Mouse (Mus musculus) midbrain, embryonic 12.5 days (tissue): ENCODE results near the gene Rpl34. TPM values are rescaled to one million over a fixed set of nuclear protein-coding genes. Genes with fewer than 3 reads are reported as not detected.
A peak's percentile ranks its signal among the peaks of the same experiment; 100 is the strongest.

ENCODE experiments used
- ATAC-seq: fragments of 200-750 bp; cut with Nextera tagmentation; 2 replicates; pipeline ENCODE4 v1.8.0; 2017; ENCODE audit warnings: low read depth, moderate TSS enrichment, moderate library complexity; ENCODE audit not compliant: low FRiP score
- H3K27ac ChIP-seq: fragments of 300-500 bp; sonication (generic); replicated peaks from 2 replicates; pipeline ENCODE4 v1.5.1; 2016; ENCODE audit warnings: mild to moderate bottlenecking
- H3K27me3 ChIP-seq: fragments of 300-500 bp; sonication (generic); 2 replicates; pipeline ENCODE4 v1.6.1; 2016; ENCODE audit warnings: mild to moderate bottlenecking
- H3K36me3 ChIP-seq: fragments of 300-500 bp; sonication (generic); 2 replicates; pipeline ENCODE4 v1.6.1; 2016
- H3K4me1 ChIP-seq: fragments of 300-500 bp; sonication (generic); 2 replicates; pipeline ENCODE4 v1.6.1; 2016
- H3K4me2 ChIP-seq: fragments of 300-500 bp; sonication (generic); replicated peaks from 2 replicates; pipeline ENCODE4 v1.6.1; 2016; ENCODE audit warnings: mild to moderate bottlenecking, moderate library complexity
- H3K4me3 ChIP-seq: fragments of 300-500 bp; sonication (generic); 2 replicates; pipeline ENCODE4 v1.5.1; 2016; ENCODE audit warnings: mild to moderate bottlenecking
- H3K9ac ChIP-seq: fragments of 300-500 bp; sonication (generic); replicated peaks from 2 replicates; pipeline ENCODE4 v1.6.1; 2016; ENCODE audit warnings: mild to moderate bottlenecking, moderate library complexity
- H3K9me3 ChIP-seq: fragments of 300-500 bp; sonication (generic); 2 replicates; pipeline ENCODE4 v1.6.1; 2016; ENCODE audit warnings: mild to moderate bottlenecking
- WGBS: fragments of 180-500 bp; shearing (Covaris S2); methylation state at CpG from one replicate; pipeline ENCODE4 v1.1.7; 2016; 5-methylcytosine and 5-hydroxymethylcytosine counted together
- polyA plus RNA-seq: library from polyadenylated mRNA; unstranded; fragments of >200 nt; fragmentation: Nextera tagmentation; extraction: Ambion mirVana; gene quantifications from 2 replicates; pipeline ENCODE4 v1.2.1, GENCODE M21; 2016

Gene Rpl34
- polyA plus RNA-seq, 1 experiment from 2014 or later: 603 TPM

- Histone ChIP-seq H3K4me1 (peaks cover 12% of the 10 kb centered on the region), H3K27ac (peak within 1 kb of the TSS; percentile 83), H3K4me3 (peak within 1 kb of the TSS; percentile 70), H3K27me3 (no peaks in the 10 kb centered on the region), H3K4me2 (peak within 1 kb of the TSS; percentile 78), H3K9me3 (no peaks in the 10 kb centered on the region), H3K9ac (peak within 1 kb of the TSS; percentile 90), H3K36me3 (peaks cover 7% of the 10 kb centered on the region)
- under 1% methylated on average over 45 of the region's 45 CpGs for whole genome bisulfite sequencing
- ATAC-seq: peak; percentile 97
Observed at GRCm38 (mm10) chr3:130708967-130709924, 21.0 kb downstream of the Rpl34 start, which contains the start of gene Ostc. Ostc (minus strand) TSS chr3:130709444.

- whole genome bisulfite sequencing: 1% methylated on average over 5 of the region's 5 CpGs
- Histone ChIP-seq H3K4me3 (peak overlapping the region; percentile 70), H3K9me3 (no peaks in the 10 kb centered on the region), H3K27ac (peak overlapping the region; percentile 83), H3K4me2 (peak overlapping the region; percentile 78), H3K27me3 (no peaks in the 10 kb centered on the region), H3K36me3 (peaks cover 14% of the 10 kb centered on the region), H3K4me1 (peaks cover 12% of the 10 kb centered on the region), H3K9ac (peak overlapping the region; percentile 90)
- ATAC-seq: no peak
Observed at GRCm38 (mm10) chr3:130708529-130708928, 21.7 kb downstream of the Rpl34 start.

DNA sequence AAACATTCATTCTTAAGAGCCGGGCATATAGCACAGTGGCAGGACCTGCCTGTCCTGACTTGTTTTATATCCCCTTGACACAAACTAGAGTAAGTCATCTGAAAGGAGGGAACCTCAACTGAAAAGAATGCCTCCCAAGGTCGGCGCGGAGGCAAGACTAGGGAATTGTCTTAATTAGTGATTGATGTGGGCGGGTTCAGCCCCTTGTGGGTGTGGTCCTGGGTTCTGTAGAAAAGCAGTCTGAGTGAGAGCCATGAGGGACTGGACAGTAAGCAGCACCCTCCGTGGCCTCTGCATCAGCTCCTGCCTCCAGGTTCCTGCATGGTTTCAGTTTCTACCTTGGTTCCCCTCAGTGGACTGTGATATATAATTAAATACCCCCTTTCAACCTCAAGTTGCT lies 27.9 kb downstream of the Rpl34 start:
- ATAC-seq: no peak
- H3K27me3 ChIP-seq: no peaks in the 10 kb centered on the region
- no peak overlapping the region for H3K4me3 ChIP-seq
- H3K27ac ChIP-seq: no peak overlapping the region
- peaks cover 66% of the 10 kb centered on the region for H3K36me3 ChIP-seq
- H3K9me3 ChIP-seq: no peaks in the 10 kb centered on the region
- H3K4me2 ChIP-seq: no peak overlapping the region
- H3K4me1 ChIP-seq: no peaks in the 10 kb centered on the region; the same call in 1 of the 2 replicates
- WGBS: 87% methylated on average over 6 of the region's 6 CpGs
- no peak overlapping the region for H3K9ac ChIP-seq

- Histone ChIP-seq H3K9me3 (no peaks in the 10 kb centered on the region), H3K4me1 (no peaks in the 10 kb centered on the region), H3K27me3 (no peaks in the 10 kb centered on the region), H3K4me2 (no peak overlapping the region), H3K36me3 (peaks cover 67% of the 10 kb centered on the region), H3K9ac (no peak overlapping the region), H3K27ac (no peak overlapping the region), H3K4me3 (no peak overlapping the region)
- no peak for ATAC-seq
- 88% methylated on average over 4 of the region's 4 CpGs for WGBS
Observed at GRCm38 (mm10) chr3:130697622-130698021, 32.6 kb downstream of the Rpl34 start.

GRCm38 (mm10) chr3:130694705-130695104 lies 35.5 kb downstream of the Rpl34 start:
- WGBS: 92% methylated on average over 7 of the region's 7 CpGs
- Histone ChIP-seq H3K27ac (no peak overlapping the region), H3K4me3 (no peak overlapping the region), H3K9ac (no peak overlapping the region), H3K4me1 (peaks cover 9% of the 10 kb centered on the region), H3K9me3 (no peaks in the 10 kb centered on the region), H3K27me3 (no peaks in the 10 kb centered on the region), H3K4me2 (no peak overlapping the region), H3K36me3 (peaks cover 39% of the 10 kb centered on the region)
- no peak for ATAC-seq

DNA sequence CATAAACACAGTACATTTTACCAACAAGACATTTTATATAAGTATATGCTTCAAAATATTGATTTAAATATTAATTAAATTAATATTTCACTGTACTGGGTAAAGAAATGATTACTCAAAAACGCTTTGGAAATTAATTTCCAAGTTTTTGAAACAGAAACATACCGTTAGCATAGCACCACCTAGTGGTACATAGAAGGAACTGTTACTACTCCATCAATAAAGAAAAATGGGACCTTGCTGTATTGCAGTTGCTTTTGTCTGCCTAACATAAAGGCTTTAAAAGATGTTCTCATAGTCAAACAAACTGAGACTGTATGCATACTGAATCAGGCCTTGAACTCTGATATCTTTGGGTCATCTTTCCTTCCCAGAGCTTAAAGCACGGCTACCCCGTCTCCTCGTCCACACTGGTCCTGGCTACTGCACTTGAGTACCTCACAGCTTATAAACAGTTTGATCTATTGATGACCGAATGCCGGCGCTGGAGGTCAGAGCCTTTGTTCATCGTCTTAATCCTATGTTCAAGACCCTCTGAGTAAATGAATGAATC lies 36.1 kb downstream of the Rpl34 start:
- peaks cover 9% of the 10 kb centered on the region for H3K4me1 ChIP-seq
- H3K9me3 ChIP-seq: no peaks in the 10 kb centered on the region
- 70% methylated on average over 9 of the region's 9 CpGs for WGBS
- no peak overlapping the region for H3K9ac ChIP-seq
- no peak overlapping the region for H3K27ac ChIP-seq
- H3K4me3 ChIP-seq: no peak overlapping the region
- no peak for ATAC-seq
- no peaks in the 10 kb centered on the region for H3K27me3 ChIP-seq
- H3K36me3 ChIP-seq: peaks cover 33% of the 10 kb centered on the region
- H3K4me2 ChIP-seq: no peak overlapping the region

DNA sequence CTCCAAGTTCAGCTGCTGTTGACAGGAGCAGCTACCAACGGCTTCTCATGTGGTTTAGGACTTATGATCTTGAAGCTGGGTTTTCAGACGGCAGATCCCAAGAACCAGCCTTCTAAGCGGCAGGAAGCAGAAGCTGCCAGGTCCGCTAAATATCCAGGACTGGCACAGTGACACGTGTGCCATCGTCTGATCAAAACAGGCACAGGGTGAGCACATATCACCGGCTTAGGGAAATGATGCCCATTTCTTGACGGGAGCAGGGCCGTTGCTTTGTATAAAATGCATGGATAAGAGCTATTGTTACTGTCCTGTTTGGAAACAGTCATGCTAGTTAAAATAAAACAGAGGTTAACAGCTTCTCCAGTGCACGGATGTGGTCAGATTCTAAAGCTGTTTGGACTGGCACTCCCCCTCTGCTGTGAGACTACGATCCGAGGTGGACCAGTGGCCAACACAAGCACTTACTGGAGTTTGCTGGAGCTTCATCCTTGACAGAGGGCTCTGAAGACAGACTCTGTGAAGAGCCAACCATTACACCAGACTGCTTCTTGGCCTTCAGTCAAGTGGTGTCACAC lies 38.5 kb downstream of the Rpl34 start:
- WGBS: 46% methylated on average over 12 of the region's 12 CpGs
- Histone ChIP-seq H3K27ac (peak overlapping the region; percentile 66; the same call in 1 of the 2 replicates), H3K4me3 (peak overlapping the region; percentile 34), H3K4me1 (peaks cover 9% of the 10 kb centered on the region), H3K9ac (peak overlapping the region; percentile 34; the same call in 1 of the 2 replicates), H3K4me2 (peak overlapping the region; percentile 49), H3K27me3 (no peaks in the 10 kb centered on the region), H3K9me3 (no peaks in the 10 kb centered on the region), H3K36me3 (peaks cover 23% of the 10 kb centered on the region)
- ATAC-seq: peak; percentile 16; the same call in 1 of the 2 replicates

- Histone ChIP-seq H3K9ac (peak overlapping the region; percentile 34; the same call in 1 of the 2 replicates), H3K27ac (peak overlapping the region; percentile 66; the same call in 1 of the 2 replicates), H3K9me3 (no peaks in the 10 kb centered on the region), H3K27me3 (no peaks in the 10 kb centered on the region), H3K4me3 (peak overlapping the region; percentile 34), H3K4me2 (peak overlapping the region; percentile 49), H3K4me1 (peaks cover 9% of the 10 kb centered on the region), H3K36me3 (peaks cover 16% of the 10 kb centered on the region)
- 12% methylated on average over 20 of the region's 20 CpGs for WGBS
- ATAC-seq: peak; percentile 73
Observed at GRCm38 (mm10) chr3:130690834-130691595, 39.2 kb downstream of the Rpl34 start.

GRCm38 (mm10) chr3:130689630-130690029 lies 40.6 kb downstream of the Rpl34 start:
- 30% methylated on average over 12 of the region's 12 CpGs for WGBS
- Histone ChIP-seq H3K27me3 (no peaks in the 10 kb centered on the region), H3K9ac (no peak overlapping the region), H3K36me3 (peaks cover 4% of the 10 kb centered on the region), H3K4me1 (peaks cover 9% of the 10 kb centered on the region), H3K4me3 (no peak overlapping the region), H3K4me2 (no peak overlapping the region), H3K27ac (no peak overlapping the region), H3K9me3 (no peaks in the 10 kb centered on the region)
- peak; percentile 57 for ATAC-seq

DNA sequence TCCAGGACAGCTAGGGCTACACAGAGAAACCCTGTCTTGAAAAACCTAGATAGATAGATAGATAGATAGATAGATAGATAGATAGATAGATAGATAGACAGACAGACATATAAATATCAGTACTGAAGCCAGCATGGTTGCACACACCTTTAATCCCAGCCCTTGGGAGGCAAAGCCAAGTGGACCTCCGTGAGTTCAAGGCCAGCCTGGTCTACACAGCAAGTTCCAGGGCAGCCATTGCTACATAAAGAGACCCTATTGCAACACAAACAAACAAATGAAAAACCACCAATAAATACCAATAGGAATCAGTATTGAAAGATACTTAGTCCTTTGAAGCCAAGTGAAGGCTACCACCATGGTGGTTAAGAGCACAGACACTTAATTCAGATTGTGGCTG lies 43.1 kb downstream of the Rpl34 start:
- H3K4me2 ChIP-seq: no peak overlapping the region
- H3K27ac ChIP-seq: no peak overlapping the region
- 0 out of 2 replicates have a peak, but pooled peaks cover 3% of the 10 kb centered on the region for H3K27me3 ChIP-seq
- no peak overlapping the region for H3K9ac ChIP-seq
- no peak for ATAC-seq
- H3K4me3 ChIP-seq: no peak overlapping the region
- no peaks in the 10 kb centered on the region for H3K9me3 ChIP-seq
- peaks cover 9% of the 10 kb centered on the region for H3K4me1 ChIP-seq
- no peaks in the 10 kb centered on the region for H3K36me3 ChIP-seq
- 90% methylated on average over 1 of the region's 1 CpGs for WGBS

GRCm38 (mm10) chr3:130685014-130685366 lies 45.2 kb downstream of the Rpl34 start:
- Histone ChIP-seq H3K36me3 (no peaks in the 10 kb centered on the region), H3K4me3 (no peak overlapping the region), H3K27ac (no peak overlapping the region), H3K4me2 (no peak overlapping the region), H3K9me3 (no peaks in the 10 kb centered on the region), H3K4me1 (no peaks in the 10 kb centered on the region), H3K27me3 (0 out of 2 replicates have a peak, but pooled peaks cover 3% of the 10 kb centered on the region), H3K9ac (no peak overlapping the region)
- WGBS: 91% methylated on average over 8 of the region's 8 CpGs
- no peak for ATAC-seq
